In genomic region chr1:79183534-79184411, GRCm38 (mm10) we compare ENCODE assay signal across 17 mouse cellular contexts.
"Had no signal": no experiment of that assay in that cellular context is flagged by ENCODE, and none has a peak within 500 bp of the region (broad histone marks: within the 10 kb centered on the region; RNA-seq: fewer than 3 reads in every experiment).

No protein-coding gene starts in this region.

- DNase-seq: kidney, adult 11 months; kidney, adult 8-10 months; kidney, postnatal 25 days; layer of hippocampus, adult 9-11 months; liver, embryonic 13.5 days; lung, adult 2 months; right cerebral cortex, adult 18-20 months; right cerebral cortex, postnatal 14 days; right cerebral cortex, postnatal 4 days; thymus, adult 2 months; thymus, postnatal 14 days; thymus, postnatal 4 days had no signal

- H3K27me3 ChIP-seq: liver, embryonic 13.5 days; midbrain, embryonic 13.5 days had no signal

- ATAC-seq: midbrain, embryonic 13.5 days had no signal

- H3K36me3 ChIP-seq: liver, embryonic 13.5 days; midbrain, embryonic 10.5 days; midbrain, embryonic 13.5 days had no signal

- H3K9ac ChIP-seq: liver, embryonic 13.5 days; midbrain, embryonic 13.5 days had no signal

- H3K4me3 ChIP-seq: layer of hippocampus, adult 2 months; liver, embryonic 13.5 days; midbrain, embryonic 10.5 days; midbrain, embryonic 13.5 days had no signal

- H3K27ac ChIP-seq: layer of hippocampus, adult 2 months; liver, embryonic 13.5 days; macrophage; midbrain, embryonic 10.5 days; midbrain, embryonic 13.5 days; stomach, postnatal 0 days had no signal

- H3K4me1 ChIP-seq: liver, embryonic 13.5 days; midbrain, embryonic 10.5 days; midbrain, embryonic 13.5 days had no signal

- H3K9me3 ChIP-seq: liver, embryonic 13.5 days; midbrain, embryonic 10.5 days; midbrain, embryonic 13.5 days had no signal

- H3K4me2 ChIP-seq: liver, embryonic 13.5 days; midbrain, embryonic 13.5 days had no signal
